Mouse (Mus musculus) hindbrain, embryonic 12.5 days (tissue): ENCODE data around the gene Gcn1l1. TPM values are rescaled to one million over a fixed set of nuclear protein-coding genes. Genes with fewer than 3 reads are reported as not detected.
A peak's percentile ranks its signal among the peaks of the same experiment; 100 is the strongest.

Experiments used
- ATAC-seq: fragments of 200-750 bp; cut with Nextera tagmentation; 2 replicates; pipeline ENCODE4 v1.8.0; 2017; ENCODE audit warnings: moderate TSS enrichment; ENCODE audit not compliant: low FRiP score
- H3K27ac ChIP-seq: fragments of 300-500 bp; sonication (generic); 2 replicates; pipeline ENCODE4 v1.5.1; 2016; ENCODE audit warnings: mild to moderate bottlenecking
- H3K27me3 ChIP-seq: fragments of 300-500 bp; sonication (generic); 2 replicates; pipeline ENCODE4 v1.6.1; 2016; ENCODE audit warnings: mild to moderate bottlenecking
- H3K36me3 ChIP-seq: fragments of 300-500 bp; sonication (generic); 2 replicates; pipeline ENCODE4 v1.6.1; 2016; ENCODE audit warnings: mild to moderate bottlenecking
- H3K4me1 ChIP-seq: fragments of 300-500 bp; sonication (generic); 2 replicates; pipeline ENCODE4 v1.6.1; 2016
- H3K4me2 ChIP-seq: fragments of 300-500 bp; sonication (generic); replicated peaks from 2 replicates; pipeline ENCODE4 v1.6.1; 2016; ENCODE audit warnings: mild to moderate bottlenecking
- H3K4me3 ChIP-seq: fragments of 300-500 bp; sonication (generic); 2 replicates; pipeline ENCODE4 v1.5.1; 2016; ENCODE audit warnings: mild to moderate bottlenecking
- H3K9ac ChIP-seq: fragments of 300-500 bp; sonication (generic); 2 replicates; pipeline ENCODE4 v1.6.1; 2016; ENCODE audit warnings: mild to moderate bottlenecking, moderate library complexity
- H3K9me3 ChIP-seq: fragments of 300-500 bp; sonication (generic); replicated peaks from 2 replicates; pipeline ENCODE4 v1.6.1; 2016; ENCODE audit warnings: mild to moderate bottlenecking
- WGBS: fragments of 180-500 bp; shearing (Covaris S2); methylation state at CpG from one replicate; pipeline ENCODE4 v1.1.7; 2016; 5-methylcytosine and 5-hydroxymethylcytosine counted together
- polyA plus RNA-seq: library from polyadenylated mRNA; unstranded; fragments of >200 nt; fragmentation: Nextera tagmentation; extraction: Ambion mirVana; gene quantifications from 2 replicates; pipeline ENCODE4 v1.2.1, GENCODE M21; 2016

The Gcn1l1 gene
- polyA plus RNA-seq, 1 experiment from 2014 or later, result 62.5 TPM

GRCm38 (mm10) chr5:115591506-115591905 is 26.5 kb downstream of the Gcn1l1 start:
- WGBS, result 98% methylated on average over 2 of the region's 2 CpGs
- no peak overlapping the region for H3K27ac ChIP-seq
- H3K9me3 ChIP-seq, result no peaks in the 10 kb centered on the region
- H3K4me2 ChIP-seq, result no peak overlapping the region
- no peak overlapping the region for H3K4me3 ChIP-seq
- ATAC-seq, result no peak
- peaks cover 96% of the 10 kb centered on the region for H3K36me3 ChIP-seq
- no peaks in the 10 kb centered on the region for H3K4me1 ChIP-seq
- no peaks in the 10 kb centered on the region for H3K27me3 ChIP-seq
- no peak overlapping the region for H3K9ac ChIP-seq

GRCm38 (mm10) chr5:115603561-115603960 is 38.5 kb downstream of the Gcn1l1 start:
- Histone ChIP-seq H3K36me3 (peaks cover 91% of the 10 kb centered on the region), H3K27ac (no peak overlapping the region), H3K4me2 (no peak overlapping the region), H3K9me3 (no peaks in the 10 kb centered on the region), H3K27me3 (no peaks in the 10 kb centered on the region), H3K4me3 (no peak overlapping the region), H3K9ac (no peak overlapping the region), H3K4me1 (no peaks in the 10 kb centered on the region)
- WGBS, result 92% methylated on average over 6 of the region's 6 CpGs
- ATAC-seq, result no peak

- no peaks in the 10 kb centered on the region for H3K4me1 ChIP-seq
- no peak overlapping the region for H3K9ac ChIP-seq
- no peak overlapping the region for H3K27ac ChIP-seq
- no peak overlapping the region for H3K4me2 ChIP-seq
- WGBS, result 89% methylated on average over 11 of the region's 11 CpGs
- no peak for ATAC-seq
- no peaks in the 10 kb centered on the region for H3K27me3 ChIP-seq
- peaks cover 98% of the 10 kb centered on the region for H3K36me3 ChIP-seq
- no peaks in the 10 kb centered on the region for H3K9me3 ChIP-seq
- no peak overlapping the region for H3K4me3 ChIP-seq
Measured at GRCm38 (mm10) chr5:115611566-115611965, 46.5 kb downstream of the Gcn1l1 start.

- Histone ChIP-seq H3K4me2 (no peak overlapping the region), H3K9ac (no peak overlapping the region), H3K27ac (no peak overlapping the region), H3K9me3 (no peaks in the 10 kb centered on the region), H3K4me3 (no peak overlapping the region), H3K36me3 (peaks cover 100% of the 10 kb centered on the region), H3K4me1 (no peaks in the 10 kb centered on the region), H3K27me3 (no peaks in the 10 kb centered on the region)
- no peak for ATAC-seq
- WGBS, result 92% methylated on average over 9 of the region's 9 CpGs
Measured at GRCm38 (mm10) chr5:115613332-115613731, 48.3 kb downstream of the Gcn1l1 start.

GRCm38 (mm10) chr5:115614948-115615347 is 49.9 kb downstream of the Gcn1l1 start:
- ATAC-seq, result no peak
- Histone ChIP-seq H3K36me3 (peaks cover 100% of the 10 kb centered on the region), H3K4me2 (no peak overlapping the region), H3K4me3 (no peak overlapping the region), H3K27ac (no peak overlapping the region), H3K9me3 (no peaks in the 10 kb centered on the region), H3K27me3 (no peaks in the 10 kb centered on the region), H3K9ac (no peak overlapping the region), H3K4me1 (no peaks in the 10 kb centered on the region)
- 82% methylated on average over 7 of the region's 7 CpGs for WGBS

- Histone ChIP-seq H3K9me3 (no peaks in the 10 kb centered on the region), H3K4me2 (no peak overlapping the region), H3K4me3 (no peak overlapping the region), H3K27me3 (no peaks in the 10 kb centered on the region), H3K4me1 (no peaks in the 10 kb centered on the region), H3K36me3 (peaks cover 85% of the 10 kb centered on the region), H3K27ac (no peak overlapping the region), H3K9ac (no peak overlapping the region)
- no peak for ATAC-seq
- WGBS, result 94% methylated on average over 15 of the region's 15 CpGs
Measured at GRCm38 (mm10) chr5:115619690-115620089, 54.6 kb downstream of the Gcn1l1 start.

- Histone ChIP-seq H3K9ac (no peak overlapping the region), H3K4me2 (no peak overlapping the region), H3K4me3 (no peak overlapping the region), H3K27ac (no peak overlapping the region), H3K9me3 (no peaks in the 10 kb centered on the region), H3K27me3 (no peaks in the 10 kb centered on the region), H3K4me1 (no peaks in the 10 kb centered on the region), H3K36me3 (peaks cover 55% of the 10 kb centered on the region)
- 91% methylated on average over 7 of the region's 7 CpGs for WGBS
- no peak for ATAC-seq
Measured at GRCm38 (mm10) chr5:115622686-115623085, 57.6 kb downstream of the Gcn1l1 start.

- no peak for ATAC-seq
- H3K9me3 ChIP-seq, result no peaks in the 10 kb centered on the region
- no peaks in the 10 kb centered on the region for H3K27me3 ChIP-seq
- no peak overlapping the region for H3K27ac ChIP-seq
- no peak overlapping the region for H3K4me2 ChIP-seq
- no peak overlapping the region for H3K9ac ChIP-seq
- H3K36me3 ChIP-seq, result peaks cover 43% of the 10 kb centered on the region
- H3K4me1 ChIP-seq, result no peaks in the 10 kb centered on the region
- 82% methylated on average over 9 of the region's 9 CpGs for WGBS
- no peak overlapping the region for H3K4me3 ChIP-seq
Measured at GRCm38 (mm10) chr5:115623694-115624440, 58.8 kb downstream of the Gcn1l1 start.

- Histone ChIP-seq H3K36me3 (peaks cover 18% of the 10 kb centered on the region), H3K4me3 (no peak overlapping the region), H3K27ac (no peak overlapping the region), H3K4me2 (no peak overlapping the region), H3K9ac (no peak overlapping the region), H3K9me3 (no peaks in the 10 kb centered on the region), H3K4me1 (peaks cover 11% of the 10 kb centered on the region), H3K27me3 (no peaks in the 10 kb centered on the region)
- 88% methylated on average over 10 of the region's 10 CpGs for WGBS
- ATAC-seq, result no peak
Measured at GRCm38 (mm10) chr5:115626237-115626886, 61.3 kb downstream of the Gcn1l1 start.

GRCm38 (mm10) chr5:115628083-115628482 is 63.0 kb downstream of the Gcn1l1 start:
- no peak overlapping the region for H3K4me3 ChIP-seq

GRCm38 (mm10) chr5:115629672-115630071 is 64.6 kb downstream of the Gcn1l1 start:
- ATAC-seq, result no peak
- no peak overlapping the region for H3K4me3 ChIP-seq
- peaks cover 33% of the 10 kb centered on the region for H3K4me1 ChIP-seq
- no peaks in the 10 kb centered on the region for H3K36me3 ChIP-seq
- H3K27me3 ChIP-seq, result no peaks in the 10 kb centered on the region
- no peaks in the 10 kb centered on the region for H3K9me3 ChIP-seq
- no peak overlapping the region for H3K27ac ChIP-seq
- H3K9ac ChIP-seq, result no peak overlapping the region
- H3K4me2 ChIP-seq, result no peak overlapping the region
- 90% methylated on average over 4 of the region's 4 CpGs for WGBS

More at GRCm38 (mm10) chr5:115628083-115628482, 63.0 kb downstream of the Gcn1l1 start:
- 77% methylated on average over 8 of the region's 8 CpGs for WGBS
- Histone ChIP-seq H3K36me3 (0 out of 2 replicates have a peak, but pooled peaks cover 7% of the 10 kb centered on the region), H3K9me3 (no peaks in the 10 kb centered on the region), H3K4me2 (no peak overlapping the region), H3K27ac (no peak overlapping the region), H3K27me3 (no peaks in the 10 kb centered on the region), H3K4me1 (peaks cover 19% of the 10 kb centered on the region), H3K9ac (no peak overlapping the region)
- no peak for ATAC-seq

GRCm38 (mm10) chr5:115630291-115630690 is 65.2 kb downstream of the Gcn1l1 start:
- no peak for ATAC-seq
- 45% methylated on average over 5 of the region's 5 CpGs for WGBS
- Histone ChIP-seq H3K4me2 (peak overlapping the region; percentile 83), H3K27ac (no peak overlapping the region), H3K4me1 (peaks cover 39% of the 10 kb centered on the region), H3K9me3 (no peaks in the 10 kb centered on the region), H3K4me3 (0 out of 2 replicates have a peak overlapping the region, but pooled peaks have one; percentile 76), H3K27me3 (no peaks in the 10 kb centered on the region), H3K36me3 (no peaks in the 10 kb centered on the region), H3K9ac (no peak overlapping the region)
